Mouse (Mus musculus): Measurements from ENCODE around the gene Psme4.

GRCm38 (mm10) chr11:30723438-30723837 lies 48.1 kb upstream of the Psme4 start:
- TF ChIP-seq CTCF (IDR thresholded peaks at IDR 0.05; ENCODE audit: insufficient read depth, low read depth, low read length), result no peak
- TF ChIP-seq POLR2A (IDR thresholded peaks at IDR 0.05; ENCODE audit: insufficient read depth, low read depth, low read length), result no peak

Data from olfactory bulb, adult 2 months (tissue).